Mouse (Mus musculus) neural tube, embryonic 13.5 days (tissue): Measurements from ENCODE around the gene Vangl1. TPM values are rescaled to one million over a fixed set of nuclear protein-coding genes. Genes with fewer than 3 reads are reported as not detected.
A peak's percentile ranks its signal among the peaks of the same experiment; 100 is the strongest.
"Not testable (repeated sequence)": the region's sequence is repeated elsewhere in the genome, so short reads cannot be mapped to it uniquely, and the experiment has no call there.

ENCODE experiments used
- ATAC-seq: fragments of 200-750 bp; cut with Nextera tagmentation; 2 replicates; pipeline ENCODE4 v1.8.0; 2017; ENCODE audit warnings: low read depth, mild to moderate bottlenecking, moderate TSS enrichment, moderate library complexity
- H3K27ac ChIP-seq: fragments of 300-500 bp; sonication (generic); replicated peaks from 2 replicates; pipeline ENCODE4 v1.5.1; 2015; ENCODE audit warnings: moderate library complexity, mild to moderate bottlenecking, inconsistent platforms
- H3K27me3 ChIP-seq: fragments of 300-500 bp; sonication (generic); 2 replicates; pipeline ENCODE4 v1.6.1; 2015; ENCODE audit warnings: mild to moderate bottlenecking, inconsistent platforms
- H3K36me3 ChIP-seq: fragments of 300-500 bp; sonication (generic); 2 replicates; pipeline ENCODE4 v1.6.1; 2015; ENCODE audit warnings: mild to moderate bottlenecking, inconsistent platforms
- H3K4me1 ChIP-seq: fragments of 300-500 bp; sonication (generic); replicated peaks from 2 replicates; pipeline ENCODE4 v1.6.1; 2015; ENCODE audit warnings: inconsistent platforms
- H3K4me2 ChIP-seq: fragments of 300-500 bp; sonication (generic); 2 replicates; pipeline ENCODE4 v1.6.1; 2015; ENCODE audit warnings: inconsistent platforms, mild to moderate bottlenecking, moderate library complexity
- H3K4me3 ChIP-seq: fragments of 300-500 bp; sonication (generic); 2 replicates; pipeline ENCODE4 v1.5.1; 2015; ENCODE audit warnings: mild to moderate bottlenecking, inconsistent platforms
- H3K9ac ChIP-seq: fragments of 300-500 bp; sonication (generic); 2 replicates; pipeline ENCODE4 v1.6.1; 2015; ENCODE audit warnings: moderate library complexity, mild to moderate bottlenecking, inconsistent platforms
- H3K9me3 ChIP-seq: fragments of 300-500 bp; sonication (generic); 2 replicates; pipeline ENCODE4 v1.6.1; 2016; ENCODE audit warnings: inconsistent platforms
- WGBS: fragments of 180-500 bp; shearing (Covaris S2); methylation state at CpG from one replicate; pipeline ENCODE4 v1.1.7; 2015; 5-methylcytosine and 5-hydroxymethylcytosine counted together
- polyA plus RNA-seq: library from polyadenylated mRNA; unstranded; fragments of >200 nt; fragmentation: Nextera tagmentation; extraction: Ambion mirVana; gene quantifications from 2 replicates; pipeline ENCODE4 v1.2.1, GENCODE M21; 2015

The Vangl1 gene
- polyA plus RNA-seq, 1 experiment from 2014 or later = 10.5 TPM

DNA sequence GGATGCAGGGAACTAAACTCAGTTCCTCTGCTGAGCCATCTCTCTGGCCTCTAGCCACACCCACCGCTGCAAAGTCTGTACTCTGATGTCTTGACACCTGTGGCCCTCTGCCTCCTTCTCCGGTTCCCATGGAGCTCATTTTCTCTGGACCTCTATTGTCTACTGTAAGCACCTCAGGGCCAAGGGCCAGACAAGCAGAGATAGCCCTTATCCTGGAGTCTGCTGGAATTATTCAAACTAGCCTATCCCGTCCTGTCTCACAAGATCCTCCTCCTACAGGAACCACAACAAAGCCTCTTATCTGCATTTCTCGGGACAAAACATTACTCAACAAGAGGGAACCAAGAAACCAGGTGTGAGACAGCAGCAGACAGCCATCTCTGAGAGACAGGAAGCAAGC lies 9.8 kb upstream of the Vangl1 start:
- WGBS = 70% methylated on average over 4 of the region's 4 CpGs
- Histone ChIP-seq H3K4me1 (no peaks in the 10 kb centered on the region), H3K9me3 (peaks cover 4% of the 10 kb centered on the region; the same call in 1 of the 2 replicates), H3K36me3 (no peaks in the 10 kb centered on the region), H3K27ac (no peak overlapping the region), H3K4me2 (no peak overlapping the region), H3K27me3 (no peaks in the 10 kb centered on the region), H3K9ac (no peak overlapping the region), H3K4me3 (no peak overlapping the region)
- no peak for ATAC-seq

DNA sequence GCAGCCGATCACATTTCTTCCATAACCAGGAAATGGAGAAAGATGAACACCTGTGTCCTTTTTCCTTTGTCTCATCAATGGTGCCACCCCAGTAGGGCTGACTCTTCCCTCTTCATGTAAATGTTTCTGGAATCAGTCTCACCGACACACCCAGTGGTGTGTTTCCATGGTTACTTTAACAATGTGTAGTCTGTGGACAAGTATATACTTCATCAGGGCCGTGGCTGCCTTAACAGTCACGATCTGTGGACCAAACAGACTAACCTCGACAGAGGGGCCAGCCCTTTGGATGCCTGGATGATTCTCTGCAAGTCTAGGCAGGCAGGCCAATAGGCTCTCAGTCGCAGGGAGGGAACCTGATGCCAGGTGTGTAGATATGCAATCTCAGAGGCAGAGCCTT lies 8.4 kb upstream of the Vangl1 start:
- no peaks in the 10 kb centered on the region for H3K36me3 ChIP-seq
- WGBS = 52% methylated on average over 6 of the region's 6 CpGs

GRCm38 (mm10) chr3:102212336-102212735 lies 7.8 kb upstream of the Vangl1 start:
- 86% methylated on average over 15 of the region's 15 CpGs for WGBS
- no peak overlapping the region for H3K4me2 ChIP-seq

More for the DNA sequence above, 8.4 kb upstream of the Vangl1 start:
- no peaks in the 10 kb centered on the region for H3K4me1 ChIP-seq
- no peak for ATAC-seq
- no peak overlapping the region for H3K9ac ChIP-seq
- no peak overlapping the region for H3K4me3 ChIP-seq
- H3K4me2 ChIP-seq = no peak overlapping the region
- peaks cover 4% of the 10 kb centered on the region; the same call in 1 of the 2 replicates for H3K9me3 ChIP-seq
- no peaks in the 10 kb centered on the region for H3K27me3 ChIP-seq
- no peak overlapping the region for H3K27ac ChIP-seq

DNA sequence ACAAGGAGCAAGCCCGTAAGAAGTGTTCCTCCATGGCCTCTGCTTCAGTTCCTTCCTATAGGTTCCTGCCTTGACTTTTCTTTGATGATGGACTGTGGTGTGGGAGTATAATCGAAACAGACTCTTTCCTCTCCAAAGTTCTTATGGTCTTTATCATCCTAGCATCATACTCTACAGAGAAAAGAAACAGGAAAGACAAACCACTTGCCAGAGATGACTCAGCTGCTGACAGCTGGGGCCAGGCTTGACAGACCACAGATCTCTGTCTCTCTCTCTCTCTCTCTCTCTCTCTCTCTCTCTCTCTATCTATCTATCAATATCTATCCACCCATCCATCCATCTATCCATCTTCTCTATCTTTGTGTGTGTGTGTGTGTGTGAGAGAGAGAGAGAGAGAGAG lies 6.8 kb upstream of the Vangl1 start:
- Histone ChIP-seq H3K4me3 (no peak overlapping the region), H3K36me3 (no peaks in the 10 kb centered on the region), H3K9ac (no peak overlapping the region), H3K27me3 (peaks cover 9% of the 10 kb centered on the region), H3K9me3 (peaks cover 2% of the 10 kb centered on the region; the same call in 1 of the 2 replicates), H3K4me1 (no peaks in the 10 kb centered on the region), H3K27ac (no peak overlapping the region), H3K4me2 (no peak overlapping the region)
- no peak for ATAC-seq
- WGBS = 85% methylated on average over 2 of the region's 2 CpGs

More at GRCm38 (mm10) chr3:102212336-102212735, 7.8 kb upstream of the Vangl1 start:
- no peak overlapping the region for H3K27ac ChIP-seq
- no peaks in the 10 kb centered on the region for H3K36me3 ChIP-seq
- no peaks in the 10 kb centered on the region for H3K4me1 ChIP-seq
- ATAC-seq = no peak
- peaks cover 4% of the 10 kb centered on the region; the same call in 1 of the 2 replicates for H3K9me3 ChIP-seq
- no peak overlapping the region for H3K4me3 ChIP-seq
- H3K9ac ChIP-seq = no peak overlapping the region
- no peaks in the 10 kb centered on the region for H3K27me3 ChIP-seq

GRCm38 (mm10) chr3:102210775-102211174 lies 6.3 kb upstream of the Vangl1 start:
- Histone ChIP-seq H3K27me3 (peaks cover 15% of the 10 kb centered on the region), H3K36me3 (no peaks in the 10 kb centered on the region), H3K9me3 (no peaks in the 10 kb centered on the region), H3K27ac (no peak overlapping the region), H3K4me2 (no peak overlapping the region), H3K9ac (no peak overlapping the region), H3K4me3 (no peak overlapping the region), H3K4me1 (peaks cover 1% of the 10 kb centered on the region; the same call in 1 of the 2 replicates)
- ATAC-seq = no peak
- 79% methylated on average over 3 of the region's 3 CpGs for WGBS

- ATAC-seq = no peak
- 80% methylated on average over 6 of the region's 6 CpGs for WGBS
- H3K9me3 ChIP-seq = no peaks in the 10 kb centered on the region
- H3K9ac ChIP-seq = no peak overlapping the region
- no peak overlapping the region for H3K4me3 ChIP-seq
- no peak overlapping the region for H3K27ac ChIP-seq
- H3K36me3 ChIP-seq = no peaks in the 10 kb centered on the region
- peaks cover 19% of the 10 kb centered on the region for H3K4me1 ChIP-seq
- H3K4me2 ChIP-seq = no peak overlapping the region
- peaks cover 27% of the 10 kb centered on the region for H3K27me3 ChIP-seq
Observed at GRCm38 (mm10) chr3:102208861-102209260, 4.4 kb upstream of the Vangl1 start.

DNA sequence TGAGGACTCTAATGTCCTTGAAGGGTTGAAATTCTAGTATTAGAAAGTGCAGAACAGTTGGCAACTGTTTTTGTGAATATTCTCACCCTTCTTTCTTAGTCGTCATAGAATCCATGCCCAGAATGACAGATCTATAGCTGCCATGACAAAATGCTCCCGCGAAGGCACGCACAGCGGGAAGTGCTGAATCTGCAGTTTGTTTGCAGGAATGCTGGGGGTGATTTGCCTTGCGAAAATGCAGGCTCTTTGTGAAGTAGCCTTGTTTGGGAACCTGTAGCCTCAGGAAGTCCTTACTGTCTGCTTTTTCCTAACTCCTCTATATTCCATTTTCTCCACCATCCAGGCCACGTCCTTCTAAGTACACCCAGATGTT lies 951 bp upstream of the Vangl1 start:
- Histone ChIP-seq H3K4me3 (0 out of 2 replicates have a peak overlapping the region, but pooled peaks have one; percentile 51), H3K27ac (0 out of 2 replicates have a peak overlapping the region, but pooled peaks have one; percentile 15), H3K4me1 (peaks cover 43% of the 10 kb centered on the region), H3K36me3 (no peaks in the 10 kb centered on the region), H3K4me2 (peak overlapping the region; percentile 81), H3K9ac (no peak overlapping the region), H3K27me3 (peaks cover 59% of the 10 kb centered on the region), H3K9me3 (no peaks in the 10 kb centered on the region)
- ATAC-seq = no peak
- WGBS = 1% methylated on average over 7 of the region's 7 CpGs

DNA sequence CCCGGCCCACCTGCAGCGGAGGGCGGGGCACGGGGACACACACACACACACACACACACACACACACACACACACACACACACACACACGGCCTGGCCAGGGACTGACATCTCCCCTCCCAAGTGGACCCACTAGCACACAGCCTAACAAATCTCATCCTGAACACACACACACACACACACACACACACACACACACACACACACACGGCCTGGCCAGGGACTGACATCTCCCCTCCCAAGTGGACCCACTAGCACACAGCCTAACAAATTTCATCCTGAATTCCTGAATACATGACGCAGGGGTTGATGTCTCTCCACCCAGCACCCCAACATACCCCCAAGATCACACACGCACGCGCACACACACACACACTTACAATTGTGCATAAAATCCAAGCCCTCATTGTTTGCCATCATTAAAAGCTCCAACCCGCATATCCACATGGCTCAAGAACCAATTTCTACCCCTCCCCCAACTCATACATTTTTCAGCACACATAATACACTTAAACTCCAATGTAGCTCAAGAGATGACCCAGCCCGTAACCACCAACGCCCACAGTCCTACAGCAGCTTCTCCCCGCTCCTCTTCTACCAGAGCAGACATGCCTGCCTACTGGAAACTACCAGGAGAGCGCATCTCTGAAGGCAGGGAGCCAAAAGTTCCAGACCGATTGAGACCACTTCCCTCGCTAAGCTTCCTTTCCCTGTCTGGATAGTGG lies 403 bp upstream of the Vangl1 start:
- ATAC-seq = peak; percentile 48
- Histone ChIP-seq H3K27ac (0 out of 2 replicates have a peak overlapping the region, but pooled peaks have one; percentile 79), H3K4me1 (peaks cover 48% of the 10 kb centered on the region), H3K27me3 (peaks cover 64% of the 10 kb centered on the region), H3K4me2 (peak overlapping the region; percentile 81), H3K4me3 (peak overlapping the region; percentile 51), H3K9ac (peak overlapping the region; percentile 75)
- 12% methylated on average over 13 of the region's 17 CpGs for WGBS
- H3K9me3 ChIP-seq, H3K36me3 ChIP-seq: not testable (repeated sequence)

DNA sequence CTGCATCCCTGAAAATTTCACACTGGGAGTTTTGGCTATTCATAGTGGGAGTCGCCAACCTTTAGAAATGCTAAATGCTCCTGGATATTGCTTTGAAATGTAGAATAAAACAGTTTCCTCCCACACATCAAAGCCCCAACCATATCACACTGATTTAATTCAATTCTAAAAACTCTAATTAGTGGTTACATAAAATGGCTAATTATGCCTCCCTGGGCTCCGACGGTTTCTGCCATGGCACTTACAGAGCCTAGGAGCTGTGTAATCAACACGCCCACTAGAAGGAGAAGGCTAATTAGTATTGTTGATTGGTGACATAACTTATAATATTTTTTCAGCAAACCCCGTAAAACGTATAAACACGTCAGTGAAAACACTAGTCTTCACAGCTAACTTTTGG lies 1.4 kb downstream of the Vangl1 start:
- H3K9me3 ChIP-seq = no peaks in the 10 kb centered on the region
- peaks cover 80% of the 10 kb centered on the region for H3K27me3 ChIP-seq
- no peaks in the 10 kb centered on the region for H3K36me3 ChIP-seq
- H3K27ac ChIP-seq = no peak overlapping the region
- WGBS = 3% methylated on average over 7 of the region's 7 CpGs
- peak overlapping the region; percentile 75 for H3K9ac ChIP-seq
- peak overlapping the region; percentile 51 for H3K4me3 ChIP-seq
- H3K4me2 ChIP-seq = peak overlapping the region; percentile 81
- H3K4me1 ChIP-seq = peaks cover 60% of the 10 kb centered on the region
- no peak for ATAC-seq

DNA sequence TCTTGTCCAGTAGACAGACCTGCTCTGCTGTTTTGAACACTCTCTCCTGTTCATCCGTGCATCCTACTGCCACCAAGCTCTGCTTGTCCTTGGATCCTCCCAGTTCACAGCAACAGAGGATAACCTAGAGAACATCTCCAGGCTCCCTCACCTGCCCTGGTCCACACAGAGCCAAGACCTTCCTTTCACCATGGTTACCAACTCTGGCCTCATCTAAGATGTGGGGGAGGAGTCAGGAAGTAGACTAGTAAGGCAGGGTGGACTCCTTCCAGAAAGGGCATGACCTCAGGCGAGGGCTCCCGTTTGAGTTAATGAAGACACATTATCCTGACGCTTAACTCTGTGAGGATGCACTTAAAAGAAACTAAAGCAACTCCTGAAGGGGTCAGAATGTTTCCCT lies 4.5 kb downstream of the Vangl1 start:
- Histone ChIP-seq H3K4me2 (no peak overlapping the region), H3K4me1 (peaks cover 83% of the 10 kb centered on the region), H3K9ac (no peak overlapping the region), H3K9me3 (no peaks in the 10 kb centered on the region), H3K36me3 (no peaks in the 10 kb centered on the region), H3K4me3 (no peak overlapping the region), H3K27ac (no peak overlapping the region), H3K27me3 (peaks cover 86% of the 10 kb centered on the region)
- WGBS = 33% methylated on average over 4 of the region's 4 CpGs
- no peak for ATAC-seq

- H3K36me3 ChIP-seq = no peaks in the 10 kb centered on the region
- peaks cover 85% of the 10 kb centered on the region for H3K27me3 ChIP-seq
- WGBS = 60% methylated on average over 4 of the region's 4 CpGs
- H3K27ac ChIP-seq = no peak overlapping the region
- H3K9ac ChIP-seq = no peak overlapping the region
- H3K4me3 ChIP-seq = no peak overlapping the region
- no peak overlapping the region for H3K4me2 ChIP-seq
- no peaks in the 10 kb centered on the region for H3K9me3 ChIP-seq
- no peak for ATAC-seq
- H3K4me1 ChIP-seq = peaks cover 83% of the 10 kb centered on the region
Observed at GRCm38 (mm10) chr3:102199226-102199625, 5.3 kb downstream of the Vangl1 start.

DNA sequence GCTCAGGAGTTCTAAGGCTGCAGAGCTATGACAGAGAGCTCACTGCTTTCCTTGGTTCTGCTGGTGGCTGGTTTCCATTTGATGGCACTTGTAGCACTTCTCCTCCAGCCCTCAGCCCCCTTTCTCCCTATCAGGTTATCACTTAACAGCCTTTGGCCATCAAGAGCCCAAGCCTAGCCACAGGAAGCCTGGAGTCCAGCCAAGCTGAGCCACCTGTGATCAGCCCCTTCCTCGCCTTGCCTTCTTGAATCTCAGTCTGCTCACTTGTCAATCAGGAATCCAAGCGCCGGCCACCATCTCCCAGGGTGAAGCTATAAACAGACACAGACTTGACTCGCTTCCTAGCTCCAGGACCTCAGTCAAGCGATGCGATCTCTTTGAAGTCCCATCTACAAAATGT lies 6.0 kb downstream of the Vangl1 start:
- WGBS = 35% methylated on average over 6 of the region's 6 CpGs

More for the DNA sequence above, 6.0 kb downstream of the Vangl1 start:
- no peaks in the 10 kb centered on the region for H3K36me3 ChIP-seq
- ATAC-seq = no peak
- no peak overlapping the region for H3K9ac ChIP-seq
- no peak overlapping the region for H3K4me3 ChIP-seq
- peaks cover 79% of the 10 kb centered on the region for H3K27me3 ChIP-seq
- peak overlapping the region; percentile 14; the same call in 1 of the 2 replicates for H3K27ac ChIP-seq
- no peak overlapping the region for H3K4me2 ChIP-seq
- H3K9me3 ChIP-seq = no peaks in the 10 kb centered on the region
- peaks cover 83% of the 10 kb centered on the region for H3K4me1 ChIP-seq
